Mouse (Mus musculus) hematopoietic stem cell, adult 5-6 weeks (primary cell): ENCODE data around the gene Oxnad1. TPM values are rescaled to one million over a fixed set of nuclear protein-coding genes. Genes with fewer than 3 reads are reported as not detected.
"Not testable (repeated sequence)": the region's sequence is repeated elsewhere in the genome, so short reads cannot be mapped to it uniquely, and the experiment has no call there.

Experiments
- ATAC-seq, 2 experiments: fragments of 125-278 bp in 1 of 2; replicated peaks in 1 of 2; 2 replicates each; pipeline ENCODE4 v1.8.0; 2016 to 2017; ENCODE audit warnings: inconsistent platforms in 2 of 2, mild to moderate bottlenecking in 2 of 2, moderate number of reproducible peaks in 2 of 2, low read depth in 1 of 2, moderate TSS enrichment in 1 of 2; ENCODE audit not compliant: low FRiP score in 2 of 2, poor library complexity in 2 of 2, severe bottlenecking in 2 of 2, insufficient read depth in 1 of 2, low TSS enrichment in 1 of 2
- total RNA-seq: library from RNA; stranded (forward); fragments of 172-1452, 232-1000 nt; gene quantifications from 2 replicates; pipeline ENCODE4 v1.2.3, GENCODE M21; 2017

Gene Oxnad1
- total RNA-seq, 1 experiment from 2014 or later = 39.9 TPM

GRCm38 (mm10) chr14:32083466-32083865, 1.7 kb upstream of the Oxnad1 start:
- ATAC-seq = no peak

GRCm38 (mm10) chr14:32085486-32086201, 470 bp downstream of the Oxnad1 start, which contains the start of gene Dph3:
Dph3 (minus strand) TSS chr14:32085729.
- ATAC-seq = peak; percentile 93 to 94

DNA sequence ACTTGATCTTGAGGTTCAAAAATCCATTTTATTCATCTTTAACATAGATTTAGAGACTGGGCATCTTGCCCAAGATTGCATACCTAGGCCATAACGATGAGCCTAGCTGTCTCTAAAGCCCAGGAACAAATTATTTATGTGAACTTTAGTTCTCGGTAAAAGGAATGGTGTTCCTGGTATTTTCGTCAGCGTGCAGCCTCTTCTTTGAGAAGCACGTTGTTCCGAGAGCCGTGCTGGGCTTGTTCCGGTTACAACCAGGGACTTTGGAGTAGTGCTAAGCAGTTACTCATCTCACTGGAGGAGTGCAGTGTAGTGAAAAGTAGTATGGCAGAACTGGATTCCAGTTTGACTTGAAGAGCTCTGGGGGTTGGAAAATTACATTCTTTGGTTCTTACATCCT, 1.1 kb downstream of the Oxnad1 start:
- ATAC-seq = no peak

- ATAC-seq = not testable (repeated sequence)
These were observed 2.5 kb downstream of the Oxnad1 start for GRCm38 (mm10) chr14:32087584-32088248.

DNA sequence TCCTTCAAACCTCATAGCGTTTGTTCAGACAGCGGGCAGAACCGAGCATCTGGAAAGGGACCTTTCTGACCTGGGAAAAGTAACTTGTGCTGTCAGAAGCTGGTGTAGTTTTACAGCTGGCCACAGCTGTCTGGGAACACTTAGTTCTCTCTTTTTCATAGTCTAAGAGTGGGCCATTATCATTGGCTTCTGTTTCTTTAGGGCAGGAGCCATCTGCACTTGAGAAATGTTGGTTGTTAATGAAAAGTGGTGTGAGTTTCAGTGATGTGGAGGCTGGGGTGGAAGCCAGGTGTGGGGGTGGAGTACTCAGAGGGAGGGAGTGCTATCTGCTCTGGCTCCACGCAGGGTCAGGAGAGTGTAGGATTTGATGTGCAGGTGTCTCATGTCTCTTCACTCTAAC, 6.0 kb downstream of the Oxnad1 start:
- no peak for ATAC-seq

DNA sequence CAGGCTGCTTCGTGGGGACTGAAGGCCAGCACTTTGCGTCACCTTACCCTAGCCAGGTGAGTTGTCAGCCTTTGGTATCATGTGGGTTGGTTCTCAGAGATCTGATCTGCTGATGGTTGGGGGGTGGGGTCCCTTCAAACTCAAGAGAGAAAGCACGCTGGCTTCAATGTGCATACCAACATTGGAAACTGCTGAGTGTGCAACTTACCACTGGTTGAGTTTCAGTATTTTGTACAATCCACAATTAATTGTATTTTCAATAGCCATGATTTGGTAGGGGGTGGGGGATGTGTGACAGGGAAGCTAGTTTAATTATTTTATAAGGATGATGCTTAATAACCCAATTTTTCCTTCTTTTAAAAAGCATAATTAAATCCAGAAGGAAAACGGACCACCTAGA, 6.5 kb downstream of the Oxnad1 start:
- ATAC-seq = no peak

DNA sequence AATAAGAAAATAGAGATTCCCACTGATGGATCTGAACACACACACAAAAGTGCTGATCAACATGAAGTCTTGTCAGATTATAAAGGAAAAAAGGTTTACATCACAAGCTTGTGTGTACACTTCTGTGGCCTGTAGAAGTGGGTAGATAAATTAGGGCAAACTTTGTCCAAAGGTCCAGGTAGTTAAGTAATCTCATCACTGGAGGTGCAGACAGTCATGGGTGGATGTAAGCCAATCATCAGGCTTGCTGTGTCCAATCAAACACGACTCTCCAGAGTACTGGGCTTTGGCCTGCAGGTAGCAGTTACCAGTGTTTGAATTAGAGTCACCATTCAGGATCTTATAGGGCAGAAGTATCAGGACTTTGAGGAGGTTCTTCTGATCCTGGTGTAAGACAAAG, 7.8 kb downstream of the Oxnad1 start:
- ATAC-seq = no peak

GRCm38 (mm10) chr14:32093500-32094117, 8.4 kb downstream of the Oxnad1 start:
- peak; percentile 67 to 73 for ATAC-seq

DNA sequence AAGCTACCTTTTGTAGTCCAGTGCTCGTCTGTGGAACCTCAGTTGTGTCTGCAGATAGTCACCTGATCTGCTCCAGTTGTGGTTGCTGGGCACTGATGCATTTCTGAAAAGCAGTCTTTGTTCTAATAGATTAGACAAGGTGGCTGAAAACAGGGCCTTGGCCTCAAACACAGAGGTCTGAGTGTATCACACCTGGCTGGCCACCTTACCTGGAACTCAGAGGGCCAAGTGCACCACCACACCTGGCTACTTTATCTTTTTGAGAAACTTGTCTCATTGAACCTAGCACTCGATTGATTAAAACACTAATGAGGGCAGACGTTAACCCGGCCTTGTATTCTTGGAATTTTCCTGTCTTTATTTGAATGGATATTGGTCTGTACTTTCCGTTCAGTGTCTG, 10.5 kb downstream of the Oxnad1 start:
- ATAC-seq = no peak

GRCm38 (mm10) chr14:32096740-32097139, 11.6 kb downstream of the Oxnad1 start:
- ATAC-seq = no peak

GRCm38 (mm10) chr14:32097691-32098090, 12.5 kb downstream of the Oxnad1 start:
- ATAC-seq = no peak

DNA sequence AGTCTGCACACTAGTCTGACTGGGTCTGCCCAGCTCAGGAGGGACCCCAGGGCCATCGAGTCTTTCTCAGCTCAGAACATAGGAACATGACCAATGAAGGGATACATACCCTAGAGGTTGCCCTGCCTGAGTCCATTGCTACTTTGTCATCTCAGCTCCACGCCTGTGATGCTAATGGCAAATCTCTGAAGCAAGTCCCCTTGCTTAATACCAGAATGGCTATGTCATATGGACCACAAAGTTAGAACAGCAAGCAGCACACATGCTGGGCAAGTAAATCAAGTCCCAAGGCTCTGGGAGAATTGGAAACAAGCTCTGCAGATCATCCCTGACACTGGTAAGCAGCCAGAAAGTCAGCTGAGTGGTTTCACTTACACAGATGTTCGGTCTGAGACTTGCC, 13.8 kb downstream of the Oxnad1 start:
- no peak for ATAC-seq

DNA sequence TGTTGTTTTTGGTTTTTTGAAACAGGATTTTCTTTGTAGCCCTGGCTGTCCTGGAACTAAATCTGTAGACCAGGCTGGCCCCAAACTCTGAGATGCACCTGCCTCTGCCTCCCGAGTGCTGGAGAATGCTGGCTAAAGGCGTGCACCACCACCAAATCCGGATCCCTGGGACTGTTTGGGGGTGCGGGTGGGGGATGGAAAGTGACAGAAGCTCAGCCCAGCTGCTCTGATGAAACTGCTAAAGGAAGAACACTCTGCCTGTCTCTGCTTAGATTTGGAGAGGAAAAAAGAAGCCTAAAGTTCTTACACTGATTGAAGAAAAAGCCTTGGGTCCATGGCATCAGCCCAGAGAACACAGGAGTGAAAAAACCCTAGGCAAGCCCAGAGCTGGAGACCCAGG, 18.4 kb downstream of the Oxnad1 start:
- ATAC-seq = no peak

DNA sequence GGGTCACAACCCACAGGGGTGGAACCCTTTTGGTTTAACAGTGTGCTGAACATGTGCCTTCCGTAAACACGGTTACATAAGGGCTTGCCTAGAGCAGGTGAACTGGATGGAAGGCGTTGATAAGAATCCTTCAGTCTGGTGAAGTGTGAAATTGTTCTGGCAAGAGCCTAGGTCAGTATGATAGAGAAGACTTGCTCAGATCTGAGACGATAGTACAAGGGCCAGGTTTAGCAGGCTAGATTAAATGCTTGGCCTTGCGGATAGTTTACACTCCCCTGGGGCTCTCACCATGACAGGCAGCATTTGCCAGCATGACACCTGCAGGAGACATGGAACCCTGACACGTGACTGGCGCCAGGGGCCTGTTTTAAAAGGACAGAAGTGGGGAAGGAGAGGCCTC, 20.5 kb downstream of the Oxnad1 start:
- ATAC-seq = no peak

- ATAC-seq = no peak
These were observed 21.7 kb downstream of the Oxnad1 start for GRCm38 (mm10) chr14:32106911-32107310.

- not testable (repeated sequence) for ATAC-seq
These were observed 26.9 kb downstream of the Oxnad1 start for GRCm38 (mm10) chr14:32112124-32112523.

GRCm38 (mm10) chr14:32120940-32121919, 36.1 kb downstream of the Oxnad1 start:
- no peak for ATAC-seq
